Mouse (Mus musculus): ENCODE data around the gene Pla2g4d. TPM values are rescaled to one million over a fixed set of nuclear protein-coding genes. Genes with fewer than 3 reads are reported as not detected.

Gene Pla2g4d
- polyA plus RNA-seq (2015; fragmentation: Nextera tagmentation; extraction: Ambion mirVana): not detected in 2 replicates

DNA sequence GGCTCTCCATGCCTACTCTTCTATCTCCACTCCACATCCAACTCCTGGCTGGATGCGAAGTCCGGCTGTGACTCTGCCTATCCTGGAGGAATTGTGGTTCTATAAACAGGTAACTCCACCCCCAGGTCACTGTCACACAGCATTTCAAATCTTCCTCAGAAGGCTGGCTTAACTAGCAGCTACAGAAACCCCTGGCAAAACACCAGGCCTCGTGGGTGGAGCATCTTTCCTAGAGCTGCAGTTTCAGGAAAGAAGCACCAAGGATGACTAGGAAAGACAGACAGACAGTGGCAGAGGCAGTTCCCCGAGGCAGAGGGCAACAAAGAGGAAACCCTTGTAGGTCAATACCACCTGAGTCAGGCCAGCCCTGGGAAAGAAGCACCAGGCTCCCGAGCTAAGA lies at the start of gene Pla2g4d:
Gene Pla2g4d, minus strand, starts transcription at position 203 of the 400 bp plus-strand sequence.
- Histone ChIP-seq H3K27ac (ENCODE audit: low read depth) (no peak within 1 kb of the TSS), H3K4me1 (ENCODE audit: insufficient read depth) (no peaks in the 10 kb centered on the region), H3K36me3 (replicated peaks; ENCODE audit: insufficient read depth, low read length) (no peaks in the 10 kb centered on the region), H3K4me2 (ENCODE audit: low read depth, low read length) (no peak within 1 kb of the TSS), H3K9me3 (ENCODE audit: low read length) (no peaks in the 10 kb centered on the region), H3K27me3 (ENCODE audit: insufficient read depth, low read length) (no peaks in the 10 kb centered on the region), H3K9ac (replicated peaks) (no peak within 1 kb of the TSS), H3K4me3 (ENCODE audit: low read depth, low read length) (no peak within 1 kb of the TSS)
- WGBS (ENCODE audit: insufficient replicate concordance): 65% methylated on average over 5 of the region's 5 CpGs
- TF ChIP-seq EP300 (IDR thresholded peaks at IDR 0.05; ENCODE audit: low read depth): no peak
- TF ChIP-seq CTCF (IDR thresholded peaks at IDR 0.05; ENCODE audit: low read depth): no peak
- no peak for DNase-seq
- ATAC-seq: no peak

DNA sequence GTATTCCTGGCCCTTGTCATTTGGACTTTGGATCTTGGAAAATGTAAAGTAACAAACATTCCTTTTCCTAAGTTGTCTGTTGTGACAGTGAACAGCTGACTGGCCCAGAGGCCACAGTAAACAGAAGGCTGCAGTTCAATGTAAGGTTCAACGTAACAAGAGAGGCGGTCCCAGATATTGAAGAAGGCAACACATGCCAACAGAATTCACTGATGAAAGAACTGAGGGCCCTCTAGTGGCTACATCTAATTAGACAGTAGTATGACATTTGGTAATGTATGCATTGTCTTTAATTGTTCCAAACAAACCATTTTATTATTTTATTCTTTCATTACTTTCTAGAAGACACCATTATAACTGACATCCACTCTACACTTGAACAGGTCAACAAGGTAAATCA lies 48.9 kb upstream of the Pla2g4d start:
- Histone ChIP-seq H3K36me3 (replicated peaks; ENCODE audit: insufficient read depth, low read length) (peaks cover 60% of the 10 kb centered on the region), H3K4me1 (ENCODE audit: insufficient read depth) (no peaks in the 10 kb centered on the region), H3K4me2 (ENCODE audit: low read depth, low read length) (no peak overlapping the region), H3K9ac (replicated peaks) (no peak overlapping the region), H3K27me3 (ENCODE audit: insufficient read depth, low read length) (no peaks in the 10 kb centered on the region), H3K4me3 (ENCODE audit: low read depth, low read length) (no peak overlapping the region), H3K9me3 (ENCODE audit: low read length) (no peaks in the 10 kb centered on the region), H3K27ac (ENCODE audit: low read depth) (no peak overlapping the region)
- TF ChIP-seq CTCF (IDR thresholded peaks at IDR 0.05; ENCODE audit: low read depth) (peak; percentile 49), EP300 (IDR thresholded peaks at IDR 0.05; ENCODE audit: low read depth) (no peak)
- ATAC-seq (peak; percentile 50), DNase-seq (no peak)
- 53% methylated on average over 2 of the region's 2 CpGs for WGBS (ENCODE audit: insufficient replicate concordance)

DNA sequence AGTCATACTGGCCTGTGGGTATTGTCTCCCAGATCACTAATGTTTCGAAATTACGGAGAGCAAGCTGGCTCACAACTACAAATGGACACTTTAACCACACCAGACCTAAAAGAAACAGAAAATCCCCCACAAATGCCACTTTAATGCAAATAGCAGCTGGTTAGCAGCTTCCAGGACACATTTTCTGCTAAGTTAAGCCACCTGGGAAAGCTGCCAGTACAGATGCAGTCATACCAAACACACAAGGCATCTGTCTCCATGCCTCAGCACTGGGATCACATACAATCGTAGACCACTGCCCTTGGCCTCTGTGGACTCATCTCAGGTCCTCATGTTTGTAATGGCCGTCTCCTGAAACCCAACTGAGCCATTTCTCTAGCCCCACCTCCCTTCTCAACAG lies 42.6 kb upstream of the Pla2g4d start:
- no peak overlapping the region for H3K4me2 ChIP-seq (ENCODE audit: low read depth, low read length)
- TF ChIP-seq CTCF (IDR thresholded peaks at IDR 0.05; ENCODE audit: low read depth) (no peak), EP300 (IDR thresholded peaks at IDR 0.05; ENCODE audit: low read depth) (no peak)
- ATAC-seq (no peak), DNase-seq (no peak)
- H3K9ac ChIP-seq (replicated peaks): no peak overlapping the region
- H3K27me3 ChIP-seq (ENCODE audit: insufficient read depth, low read length): no peaks in the 10 kb centered on the region
- no peaks in the 10 kb centered on the region for H3K4me1 ChIP-seq (ENCODE audit: insufficient read depth)
- 92% methylated on average over 4 of the region's 4 CpGs for WGBS (ENCODE audit: insufficient replicate concordance)
- H3K4me3 ChIP-seq (ENCODE audit: low read depth, low read length): no peak overlapping the region
- no peak overlapping the region for H3K27ac ChIP-seq (ENCODE audit: low read depth)
- no peaks in the 10 kb centered on the region for H3K9me3 ChIP-seq (ENCODE audit: low read length)
- peaks cover 67% of the 10 kb centered on the region for H3K36me3 ChIP-seq (replicated peaks; ENCODE audit: insufficient read depth, low read length)

DNA sequence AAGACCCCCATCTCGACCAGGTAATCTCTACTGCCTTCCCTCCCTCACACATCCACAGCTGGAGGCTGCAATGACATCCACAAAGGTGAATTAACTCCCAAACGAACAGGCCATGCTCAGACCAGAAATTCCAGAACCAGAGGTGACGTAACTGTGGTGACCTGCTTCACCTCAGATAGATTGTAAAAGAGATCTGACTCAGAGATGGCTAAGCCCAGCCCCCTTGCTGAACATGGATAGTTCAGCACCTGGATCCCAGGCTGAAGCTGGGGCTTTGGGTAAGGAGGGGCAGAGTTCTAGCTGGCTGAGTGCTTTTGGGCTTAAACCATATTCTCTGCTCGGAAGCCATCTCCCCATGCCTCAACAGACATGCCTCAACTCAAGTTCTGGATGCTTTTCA lies 26.1 kb upstream of the Pla2g4d start:
- Histone ChIP-seq H3K27me3 (ENCODE audit: insufficient read depth, low read length) (no peaks in the 10 kb centered on the region), H3K4me3 (ENCODE audit: low read depth, low read length) (no peak overlapping the region), H3K4me1 (ENCODE audit: insufficient read depth) (no peaks in the 10 kb centered on the region), H3K9ac (replicated peaks) (no peak overlapping the region), H3K4me2 (ENCODE audit: low read depth, low read length) (no peak overlapping the region), H3K9me3 (ENCODE audit: low read length) (no peaks in the 10 kb centered on the region), H3K27ac (ENCODE audit: low read depth) (no peak overlapping the region), H3K36me3 (replicated peaks; ENCODE audit: insufficient read depth, low read length) (peaks cover 23% of the 10 kb centered on the region)
- TF ChIP-seq CTCF (IDR thresholded peaks at IDR 0.05; ENCODE audit: low read depth) (no peak), EP300 (IDR thresholded peaks at IDR 0.05; ENCODE audit: low read depth) (no peak)
- WGBS (ENCODE audit: insufficient replicate concordance): 62% methylated on average over 4 of the region's 4 CpGs
- ATAC-seq (no peak), DNase-seq (no peak)

DNA sequence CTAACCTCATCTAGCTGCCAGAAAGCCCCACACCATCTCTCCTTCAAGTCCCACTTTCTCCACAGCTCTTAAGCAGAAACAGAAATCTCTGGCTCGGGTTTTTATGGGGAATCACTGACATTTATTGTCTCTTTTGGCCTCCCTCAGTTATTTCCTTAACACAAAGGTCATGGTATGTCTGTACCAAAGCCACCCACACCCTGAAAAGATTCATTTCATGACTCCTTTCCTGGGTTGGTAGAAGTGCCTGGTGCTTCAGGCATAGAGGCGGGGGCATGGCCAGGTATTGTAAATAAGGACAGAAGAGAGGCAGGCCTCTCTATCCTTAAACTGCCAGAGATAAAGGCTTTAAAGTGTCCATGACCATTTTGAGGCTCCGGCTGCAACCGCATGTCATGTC lies 25.5 kb upstream of the Pla2g4d start:
- WGBS (ENCODE audit: insufficient replicate concordance): 79% methylated on average over 4 of the region's 4 CpGs
- Histone ChIP-seq H3K9me3 (ENCODE audit: low read length) (no peaks in the 10 kb centered on the region), H3K27me3 (ENCODE audit: insufficient read depth, low read length) (no peaks in the 10 kb centered on the region), H3K4me3 (ENCODE audit: low read depth, low read length) (no peak overlapping the region), H3K36me3 (replicated peaks; ENCODE audit: insufficient read depth, low read length) (peaks cover 23% of the 10 kb centered on the region), H3K9ac (replicated peaks) (no peak overlapping the region), H3K4me1 (ENCODE audit: insufficient read depth) (no peaks in the 10 kb centered on the region), H3K4me2 (ENCODE audit: low read depth, low read length) (no peak overlapping the region), H3K27ac (ENCODE audit: low read depth) (no peak overlapping the region)
- ATAC-seq (no peak), DNase-seq (no peak)
- TF ChIP-seq EP300 (IDR thresholded peaks at IDR 0.05; ENCODE audit: low read depth) (no peak), CTCF (IDR thresholded peaks at IDR 0.05; ENCODE audit: low read depth) (no peak)

DNA sequence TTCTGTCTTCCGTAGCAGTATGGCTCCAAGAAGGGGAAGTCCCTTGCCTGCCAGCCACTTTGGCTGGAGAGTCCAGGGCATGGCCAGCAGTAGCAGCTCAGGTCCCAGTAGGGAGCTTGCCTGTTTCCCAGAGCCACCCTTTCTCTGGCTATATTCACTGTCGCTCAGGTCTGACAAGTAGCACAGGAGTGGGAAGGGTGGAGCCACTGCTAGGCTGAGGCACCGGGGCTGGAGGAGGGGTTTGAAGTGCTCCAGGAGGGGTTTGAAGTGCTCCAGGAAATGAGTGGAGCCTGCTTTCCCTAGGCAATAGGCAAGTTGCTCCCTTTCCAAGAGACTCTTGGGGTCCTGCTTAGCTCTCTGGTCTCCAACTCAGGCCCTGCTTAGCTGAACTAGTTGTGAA lies 25.0 kb upstream of the Pla2g4d start, which contains the start of gene Pla2g4f:
Gene Pla2g4f, minus strand, starts transcription at position 190 of the 400 bp plus-strand sequence.
- WGBS (ENCODE audit: insufficient replicate concordance): 40% methylated on average over 3 of the region's 3 CpGs
- ATAC-seq (no peak), DNase-seq (no peak)
- no peak within 1 kb of the TSS for H3K27ac ChIP-seq (ENCODE audit: low read depth)
- H3K9ac ChIP-seq (replicated peaks): no peak within 1 kb of the TSS
- no peak within 1 kb of the TSS for H3K4me2 ChIP-seq (ENCODE audit: low read depth, low read length)
- no peak for TF ChIP-seq CTCF (IDR thresholded peaks at IDR 0.05; ENCODE audit: low read depth)
- no peaks in the 10 kb centered on the region for H3K4me1 ChIP-seq (ENCODE audit: insufficient read depth)
- no peak within 1 kb of the TSS for H3K4me3 ChIP-seq (ENCODE audit: low read depth, low read length)
- no peaks in the 10 kb centered on the region for H3K27me3 ChIP-seq (ENCODE audit: insufficient read depth, low read length)
- H3K9me3 ChIP-seq (ENCODE audit: low read length): no peaks in the 10 kb centered on the region
- peaks cover 21% of the 10 kb centered on the region for H3K36me3 ChIP-seq (replicated peaks; ENCODE audit: insufficient read depth, low read length)

DNA sequence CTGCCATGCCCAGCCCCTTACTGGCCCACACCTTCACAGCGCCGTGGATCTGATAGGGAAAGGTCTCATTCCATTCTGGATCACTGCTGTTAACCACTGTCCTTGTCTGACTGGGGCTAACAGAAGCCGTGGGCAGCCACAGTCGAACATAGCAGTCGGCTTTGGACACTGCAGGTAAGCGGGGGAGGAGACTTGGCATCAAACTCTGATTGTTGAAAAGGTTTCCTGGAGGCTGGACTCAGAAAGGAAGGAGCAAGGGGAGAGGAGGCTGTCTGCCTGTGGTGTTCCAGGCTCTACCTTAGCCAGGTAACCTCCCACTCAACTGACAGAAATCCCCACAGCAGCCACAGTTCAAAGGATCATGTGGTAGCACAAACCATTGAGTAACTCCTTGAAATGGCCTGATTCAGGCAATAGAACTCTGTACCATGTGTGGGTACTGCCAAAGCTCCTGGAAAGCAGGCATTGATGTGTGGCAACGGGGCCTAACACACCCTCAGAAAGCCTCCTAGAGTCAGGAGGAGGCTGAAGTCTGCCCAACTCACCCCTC lies 23.4 kb upstream of the Pla2g4d start:
- no peak overlapping the region for H3K9ac ChIP-seq (replicated peaks)
- H3K9me3 ChIP-seq (ENCODE audit: low read length): no peaks in the 10 kb centered on the region
- WGBS (ENCODE audit: insufficient replicate concordance): 87% methylated on average over 7 of the region's 7 CpGs
- H3K4me3 ChIP-seq (ENCODE audit: low read depth, low read length): no peak overlapping the region
- DNase-seq: no peak
- no peak for ATAC-seq
- H3K4me2 ChIP-seq (ENCODE audit: low read depth, low read length): no peak overlapping the region
- no peaks in the 10 kb centered on the region for H3K27me3 ChIP-seq (ENCODE audit: insufficient read depth, low read length)
- TF ChIP-seq CTCF (IDR thresholded peaks at IDR 0.05; ENCODE audit: low read depth) (no peak), EP300 (IDR thresholded peaks at IDR 0.05; ENCODE audit: low read depth) (no peak)
- H3K4me1 ChIP-seq (ENCODE audit: insufficient read depth): no peaks in the 10 kb centered on the region
- no peak overlapping the region for H3K27ac ChIP-seq (ENCODE audit: low read depth)
- peaks cover 7% of the 10 kb centered on the region for H3K36me3 ChIP-seq (replicated peaks; ENCODE audit: insufficient read depth, low read length)

All from liver, postnatal 0 days (tissue).